Mouse (Mus musculus) myocyte (in vitro differentiated cells): Measurements from ENCODE around the gene Atp1a1. TPM values are rescaled to one million over a fixed set of nuclear protein-coding genes. Genes with fewer than 3 reads are reported as not detected.

Source experiments
- H3K27me3 ChIP-seq: one replicate; pipeline ENCODE4 v1.6.1; 2011; ENCODE audit not compliant: control insufficient read depth, insufficient read depth, insufficient read length
- H3K36me3 ChIP-seq: one replicate; pipeline ENCODE4 v1.6.1; 2011; ENCODE audit not compliant: control insufficient read depth, insufficient read depth
- H3K4me2 ChIP-seq: one replicate; pipeline ENCODE4 v1.6.1; 2011; ENCODE audit warnings: low read depth, control low read depth
- H3K4me3 ChIP-seq: one replicate; pipeline ENCODE4 v1.5.1; 2011; ENCODE audit warnings: mild to moderate bottlenecking, control low read depth, moderate library complexity
- H3K79me2 ChIP-seq: one replicate; pipeline ENCODE4 v1.6.1; 2011; ENCODE audit not compliant: control insufficient read depth, insufficient read depth
- H3ac ChIP-seq: one replicate; pipeline ENCODE4 v1.6.1; 2011; ENCODE audit not compliant: control insufficient read depth, insufficient read length
- CEBPB ChIP-seq: IDR thresholded peaks from 2 replicates; pipeline ENCODE4 v1.6.1; 2011; ENCODE audit warnings: mild to moderate bottlenecking, moderate library complexity; ENCODE audit not compliant: poor library complexity, insufficient read depth, severe bottlenecking
- E2F4 ChIP-seq: IDR thresholded peaks from one replicate; pipeline ENCODE4 v1.6.1; 2011; ENCODE audit warnings: mild to moderate bottlenecking, control low read depth, moderate library complexity; ENCODE audit not compliant: insufficient read depth
- MAX ChIP-seq: IDR thresholded peaks from one replicate; pipeline ENCODE4 v1.6.1; 2011; ENCODE audit warnings: low read depth, mild to moderate bottlenecking, control low read depth
- MYOD1 ChIP-seq, 3 experiments: IDR thresholded peaks; one replicate each; pipeline ENCODE4 v1.6.1; 2011; ENCODE audit warnings: control low read depth in 2 of 3, low read depth in 2 of 3, mild to moderate bottlenecking in 2 of 3, moderate library complexity in 1 of 3; ENCODE audit not compliant: insufficient read length in 2 of 3, control insufficient read depth in 1 of 3
- MYOG ChIP-seq, 3 experiments: IDR thresholded peaks; one replicate each; pipeline ENCODE4 v1.6.1; 2011; ENCODE audit warnings: control low read depth in 2 of 3, low read depth in 2 of 3, mild to moderate bottlenecking in 2 of 3; ENCODE audit not compliant: insufficient read length in 2 of 3, control insufficient read depth in 1 of 3, insufficient read depth in 1 of 3
- POLR2A ChIP-seq: IDR thresholded peaks from one replicate; pipeline ENCODE4 v1.6.1; 2011; ENCODE audit warnings: low read depth, mild to moderate bottlenecking, control low read depth, moderate library complexity; ENCODE audit not compliant: insufficient read length
- POLR2AphosphoS2 ChIP-seq: IDR thresholded peaks from one replicate; pipeline ENCODE4 v1.6.1; 2011; ENCODE audit warnings: low read depth, control low read depth; ENCODE audit not compliant: insufficient read length
- REST ChIP-seq: IDR thresholded peaks from one replicate; pipeline ENCODE4 v1.6.1; 2011; ENCODE audit warnings: mild to moderate bottlenecking, control low read depth, moderate library complexity; ENCODE audit not compliant: insufficient read depth, insufficient read length
- SRF ChIP-seq: IDR thresholded peaks from one replicate; pipeline ENCODE4 v1.6.1; 2011; ENCODE audit warnings: low read depth; ENCODE audit not compliant: control insufficient read depth, insufficient read length
- TCF12 ChIP-seq: IDR thresholded peaks from one replicate; pipeline ENCODE4 v1.6.1; 2011; ENCODE audit warnings: mild to moderate bottlenecking, control low read depth; ENCODE audit not compliant: poor library complexity, insufficient read depth, severe bottlenecking
- TCF3 ChIP-seq: IDR thresholded peaks from one replicate; pipeline ENCODE4 v1.6.1; 2011; ENCODE audit warnings: low read depth, control low read depth; ENCODE audit not compliant: insufficient read length
- USF1 ChIP-seq: IDR thresholded peaks from one replicate; pipeline ENCODE4 v1.6.1; 2011; ENCODE audit warnings: low read depth, mild to moderate bottlenecking, control low read depth, moderate library complexity
- polyA plus RNA-seq: library from polyadenylated mRNA; unstranded; fragments of >200 nt; fragmentation: generic; extraction: Trizol; gene quantifications from one replicate; pipeline ENCODE4 v1.2.1, GENCODE M21; 2012; ENCODE audit warnings: missing spikeins

Atp1a1 gene
- polyA plus RNA-seq, 1 experiment: 389 TPM

DNA sequence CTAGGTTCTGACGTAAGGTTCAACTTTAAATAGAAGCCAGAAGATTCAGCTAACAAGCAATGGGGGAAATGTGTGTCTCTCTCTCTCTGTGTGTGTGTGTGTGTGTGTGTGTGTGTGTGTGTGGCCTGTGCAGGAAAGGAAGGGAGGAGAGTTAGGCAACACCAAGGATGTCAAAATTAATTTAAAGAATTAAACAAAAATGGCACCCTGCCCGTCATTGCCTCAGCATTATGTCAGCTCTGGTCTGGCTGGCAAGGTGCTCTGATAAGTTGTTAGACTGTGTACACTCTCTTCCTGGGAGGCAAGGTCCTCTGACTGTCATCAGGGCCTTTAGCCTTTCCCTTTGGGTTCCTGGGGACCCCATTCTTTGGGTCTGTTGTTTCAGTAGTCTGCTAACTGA lies 47.8 kb downstream of the Atp1a1 start:
- no peak overlapping the region for H3K4me2 ChIP-seq
- H3K27me3 ChIP-seq: no peaks in the 10 kb centered on the region
- TF ChIP-seq TCF12 (no peak), POLR2A (no peak), REST (no peak), E2F4 (no peak), MYOD1 (IDR thresholded peaks at IDR 0.05; ENCODE audit: control insufficient read depth in 1 of 3, insufficient read length in 2 of 3, low read depth in 2 of 3) (no peak), MYOG (IDR thresholded peaks at IDR 0.05; ENCODE audit: control insufficient read depth in 1 of 3, insufficient read depth in 1 of 3, insufficient read length in 2 of 3, low read depth in 2 of 3) (no peak), SRF (no peak), TCF3 (no peak)
- H3K4me3 ChIP-seq: no peak overlapping the region
- H3K79me2 ChIP-seq: no peaks in the 10 kb centered on the region
- H3ac ChIP-seq: no peak overlapping the region
- H3K36me3 ChIP-seq: no peaks in the 10 kb centered on the region

DNA sequence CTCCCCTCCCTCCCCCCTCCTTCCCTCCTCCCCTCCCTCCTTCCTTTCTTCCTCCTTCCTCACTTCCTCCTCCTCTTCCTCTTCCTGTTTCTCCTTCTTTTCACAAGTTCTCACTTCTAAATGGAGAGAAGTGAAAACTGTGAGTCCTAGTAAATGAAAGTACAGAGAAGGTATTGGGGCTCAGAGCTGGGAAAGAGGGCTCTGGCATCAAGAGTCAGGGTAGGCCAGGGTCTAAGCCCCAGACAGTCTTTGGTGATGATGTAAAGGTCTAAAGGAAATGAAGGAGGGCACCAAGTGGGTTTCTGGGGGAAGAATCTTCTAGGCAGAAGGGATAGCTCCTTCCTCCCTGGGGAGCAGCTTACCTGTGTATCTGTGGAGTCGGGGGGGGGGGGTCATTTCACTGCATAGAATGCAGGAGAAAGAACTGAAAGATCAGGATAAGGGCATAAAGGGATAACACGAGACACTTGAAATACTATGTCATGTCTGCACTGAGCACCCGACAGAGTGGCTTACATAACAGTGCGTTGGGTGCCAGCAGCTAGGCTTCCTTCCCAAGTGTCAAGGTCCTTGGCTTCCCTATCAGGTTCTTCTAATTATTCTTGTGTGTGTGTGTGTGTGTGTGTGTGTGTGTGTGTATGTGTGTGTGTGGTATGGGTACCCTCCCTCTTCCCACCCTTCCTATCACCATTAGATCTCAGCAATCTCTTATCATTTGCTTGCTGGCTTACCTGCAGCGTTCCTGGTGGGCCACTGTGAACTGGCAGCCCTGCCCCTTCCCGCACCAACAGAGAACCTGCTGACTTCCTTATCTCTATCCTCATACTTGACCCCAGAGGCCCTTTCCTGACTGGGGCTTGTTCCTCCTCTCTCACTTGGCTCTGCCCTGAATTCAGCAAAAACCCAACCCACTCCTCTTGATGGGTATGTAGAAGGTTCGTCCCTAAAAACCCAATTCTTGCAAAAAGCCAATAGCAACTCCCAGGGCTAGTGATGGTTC lies 51.6 kb downstream of the Atp1a1 start:
- Histone ChIP-seq H3K36me3 (no peaks in the 10 kb centered on the region), H3K79me2 (no peaks in the 10 kb centered on the region), H3ac (no peak overlapping the region), H3K4me3 (no peak overlapping the region), H3K4me2 (no peak overlapping the region), H3K27me3 (no peaks in the 10 kb centered on the region)
- no peak for TF ChIP-seq TCF3
- TF ChIP-seq POLR2A: no peak
- TF ChIP-seq TCF12: no peak
- no peak for TF ChIP-seq MAX
- no peak for TF ChIP-seq E2F4
- TF ChIP-seq MYOG (IDR thresholded peaks at IDR 0.05; ENCODE audit: control insufficient read depth in 1 of 3, insufficient read depth in 1 of 3, insufficient read length in 2 of 3, low read depth in 2 of 3): no peak
- TF ChIP-seq POLR2AphosphoS2: no peak
- TF ChIP-seq CEBPB: no peak
- TF ChIP-seq USF1: no peak

- Histone ChIP-seq H3K79me2 (no peaks in the 10 kb centered on the region), H3K27me3 (no peaks in the 10 kb centered on the region), H3K36me3 (no peaks in the 10 kb centered on the region), H3K4me2 (peak overlapping the region; percentile 60), H3K4me3 (no peak overlapping the region), H3ac (no peak overlapping the region)
- TF ChIP-seq USF1 (no peak), POLR2A (peak; percentile 47), CEBPB (no peak), TCF12 (no peak), POLR2AphosphoS2 (no peak), MAX (no peak), TCF3 (peak; percentile 40), MYOD1 (IDR thresholded peaks at IDR 0.05; ENCODE audit: control insufficient read depth in 1 of 3, insufficient read length in 2 of 3, low read depth in 2 of 3) (peak in 2 of 3 experiments; percentile 83 to 94), SRF (no peak), REST (no peak), MYOG (IDR thresholded peaks at IDR 0.05; ENCODE audit: control insufficient read depth in 1 of 3, insufficient read depth in 1 of 3, insufficient read length in 2 of 3, low read depth in 2 of 3) (peak; percentile 79 to 96 (median 90)), E2F4 (no peak)
Observed at GRCm38 (mm10) chr3:101551457-101552230, 52.8 kb downstream of the Atp1a1 start.

DNA sequence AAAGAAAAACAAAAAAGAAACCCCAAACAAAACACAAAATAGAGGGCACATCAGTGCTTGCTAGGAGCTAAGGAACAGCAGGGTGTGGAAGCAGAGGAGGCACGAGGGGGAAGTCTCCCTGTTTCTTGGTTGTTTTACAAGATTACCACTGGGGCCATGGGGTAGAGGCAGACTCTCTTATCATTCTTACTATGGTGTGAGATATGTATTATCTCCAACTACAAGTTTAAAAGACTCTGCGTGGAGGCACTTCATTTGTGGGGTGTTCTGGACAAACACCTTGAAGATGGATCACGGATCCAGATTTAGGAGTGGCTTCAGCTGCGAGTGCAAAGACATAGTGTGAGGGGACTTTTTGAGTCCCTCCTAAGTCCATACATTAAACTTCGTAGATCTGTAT lies 54.7 kb downstream of the Atp1a1 start:
- H3ac ChIP-seq: no peak overlapping the region
- no peaks in the 10 kb centered on the region for H3K36me3 ChIP-seq
- H3K79me2 ChIP-seq: no peaks in the 10 kb centered on the region
- H3K4me2 ChIP-seq: no peak overlapping the region
- TF ChIP-seq REST (no peak), MYOG (IDR thresholded peaks at IDR 0.05; ENCODE audit: control insufficient read depth in 1 of 3, insufficient read depth in 1 of 3, insufficient read length in 2 of 3, low read depth in 2 of 3) (no peak), SRF (no peak)
- no peak overlapping the region for H3K4me3 ChIP-seq
- no peaks in the 10 kb centered on the region for H3K27me3 ChIP-seq

DNA sequence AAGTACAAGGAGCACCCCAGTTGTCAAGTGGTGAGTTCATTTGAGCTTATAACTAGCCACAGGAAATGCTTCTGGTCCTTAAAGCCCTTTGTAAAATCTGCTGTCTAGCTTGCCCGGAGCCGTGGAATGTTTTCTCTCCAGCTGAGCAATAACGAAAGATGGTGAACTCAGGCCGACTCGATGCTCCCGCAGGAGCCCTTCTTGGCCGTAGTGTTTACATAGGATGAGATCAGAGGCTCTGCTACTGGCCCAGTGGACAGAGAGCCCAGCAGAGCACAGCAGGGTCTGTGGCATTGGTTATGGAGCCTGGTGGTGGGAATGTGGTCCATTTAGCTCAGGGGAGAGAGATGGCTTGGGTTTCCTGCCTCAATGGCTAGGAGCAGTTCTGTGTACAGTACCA lies 60.4 kb downstream of the Atp1a1 start:
- Histone ChIP-seq H3K79me2 (no peaks in the 10 kb centered on the region), H3K27me3 (no peaks in the 10 kb centered on the region), H3K36me3 (no peaks in the 10 kb centered on the region), H3ac (no peak overlapping the region), H3K4me2 (no peak overlapping the region), H3K4me3 (no peak overlapping the region)
- TF ChIP-seq POLR2A (no peak), POLR2AphosphoS2 (no peak), SRF (no peak), MYOG (IDR thresholded peaks at IDR 0.05; ENCODE audit: control insufficient read depth in 1 of 3, insufficient read depth in 1 of 3, insufficient read length in 2 of 3, low read depth in 2 of 3) (no peak), E2F4 (no peak), TCF3 (no peak), MAX (no peak), USF1 (no peak), TCF12 (no peak), MYOD1 (IDR thresholded peaks at IDR 0.05; ENCODE audit: control insufficient read depth in 1 of 3, insufficient read length in 2 of 3, low read depth in 2 of 3) (no peak), CEBPB (no peak)
